In genomic region chr5:151662207-151662606, GRCm38 (mm10) we compare ENCODE assay signal across 34 mouse cellular contexts. TPM values are rescaled to one million over a fixed set of nuclear protein-coding genes. Genes with fewer than 3 reads are reported as not detected.
"Had no signal": no experiment of that assay in that cellular context is flagged by ENCODE, and none has a peak within 500 bp of the region (broad histone marks: within the 10 kb centered on the region; RNA-seq: fewer than 3 reads in every experiment).

No protein-coding gene starts in this region.

- H3K27ac ChIP-seq: embryonic facial prominence, embryonic 10.5 days; embryonic facial prominence, embryonic 12.5 days; embryonic facial prominence, embryonic 13.5 days; embryonic facial prominence, embryonic 15.5 days; forebrain, embryonic 10.5 days; forebrain, embryonic 13.5 days; forebrain, embryonic 15.5 days; gastrocnemius, adult 2 months; heart, adult 2 months had no signal

- DNase-seq: cerebellum, adult 8-10 months; cerebellum, adult 9-10 months; cerebellum, adult 9-11 months; cerebellum, postnatal 10 days; cerebellum, postnatal 14 days; cerebellum, postnatal 25 days; cerebellum, postnatal 36 days; embryo, embryonic 11 days; forebrain, postnatal 0 days; gastrocnemius, adult 2 months; gastrocnemius, postnatal 10 days; gastrocnemius, postnatal 14 days; gastrocnemius, postnatal 25 days; gastrocnemius, postnatal 36 days; heart, adult 11 months; heart, adult 18-20 months; heart, adult 2 months had no signal

- H3K4me1 ChIP-seq: embryonic facial prominence, embryonic 10.5 days; embryonic facial prominence, embryonic 12.5 days; embryonic facial prominence, embryonic 13.5 days; embryonic facial prominence, embryonic 15.5 days; forebrain, embryonic 10.5 days; forebrain, embryonic 13.5 days; forebrain, embryonic 15.5 days had no signal

- H3K9ac ChIP-seq: embryonic facial prominence, embryonic 12.5 days; embryonic facial prominence, embryonic 13.5 days; embryonic facial prominence, embryonic 15.5 days; forebrain, embryonic 13.5 days; forebrain, embryonic 15.5 days; forebrain, postnatal 0 days had no signal

- H3K4me3 ChIP-seq: embryonic facial prominence, embryonic 10.5 days; embryonic facial prominence, embryonic 12.5 days; embryonic facial prominence, embryonic 13.5 days; embryonic facial prominence, embryonic 15.5 days; erythroblast, embryonic 14.5 days; forebrain, embryonic 10.5 days; forebrain, embryonic 13.5 days; forebrain, embryonic 15.5 days; gastrocnemius, adult 2 months; heart, adult 2 months had no signal

- H3K36me3 ChIP-seq: embryonic facial prominence, embryonic 10.5 days; embryonic facial prominence, embryonic 12.5 days; embryonic facial prominence, embryonic 13.5 days; embryonic facial prominence, embryonic 15.5 days; forebrain, embryonic 10.5 days; forebrain, embryonic 15.5 days had no signal

- H3K4me2 ChIP-seq: embryonic facial prominence, embryonic 12.5 days; embryonic facial prominence, embryonic 13.5 days; embryonic facial prominence, embryonic 15.5 days; forebrain, embryonic 13.5 days; forebrain, embryonic 15.5 days had no signal

- H3K27me3 ChIP-seq: embryonic facial prominence, embryonic 12.5 days; embryonic facial prominence, embryonic 13.5 days; embryonic facial prominence, embryonic 15.5 days; forebrain, embryonic 13.5 days; forebrain, embryonic 15.5 days had no signal

- ATAC-seq: forebrain, embryonic 13.5 days; forebrain, embryonic 14.5 days; forebrain, embryonic 15.5 days; forebrain, embryonic 16.5 days; forebrain, postnatal 0 days had no signal

- H3K9me3 ChIP-seq: embryonic facial prominence, embryonic 10.5 days; embryonic facial prominence, embryonic 12.5 days; embryonic facial prominence, embryonic 13.5 days; embryonic facial prominence, embryonic 15.5 days; forebrain, embryonic 10.5 days; forebrain, embryonic 13.5 days; forebrain, embryonic 15.5 days had no signal

RNA-seq across cellular contexts. Expression of gene Vmn2r18, which starts 56.4 kb away (rescaled TPM):
- total RNA-seq: forebrain, postnatal 0 days; gastrocnemius, adult 18-20 months; gastrocnemius, adult 2 months; gastrocnemius, adult 8-10 months; gastrocnemius, postnatal 10 days; gastrocnemius, postnatal 14 days; gastrocnemius, postnatal 25 days; gastrocnemius, postnatal 36 days; gastrocnemius, postnatal 4 days; heart, adult 18-20 months; heart, adult 2 months; heart, adult 8-10 months had no signal
- polyA plus RNA-seq: cortical plate, adult 2 months; embryonic facial prominence, embryonic 10.5 days; embryonic facial prominence, embryonic 13.5 days; embryonic facial prominence, embryonic 14.5 days; erythroblast, embryonic 14.5 days; forebrain, embryonic 14.5 days; forebrain, embryonic 15.5 days; forebrain, embryonic 16.5 days; gonadal fat pad, adult 2 months; heart, adult 2 months had no signal
